Mouse (Mus musculus): Measurements from ENCODE around the gene Poc1b.

DNA sequence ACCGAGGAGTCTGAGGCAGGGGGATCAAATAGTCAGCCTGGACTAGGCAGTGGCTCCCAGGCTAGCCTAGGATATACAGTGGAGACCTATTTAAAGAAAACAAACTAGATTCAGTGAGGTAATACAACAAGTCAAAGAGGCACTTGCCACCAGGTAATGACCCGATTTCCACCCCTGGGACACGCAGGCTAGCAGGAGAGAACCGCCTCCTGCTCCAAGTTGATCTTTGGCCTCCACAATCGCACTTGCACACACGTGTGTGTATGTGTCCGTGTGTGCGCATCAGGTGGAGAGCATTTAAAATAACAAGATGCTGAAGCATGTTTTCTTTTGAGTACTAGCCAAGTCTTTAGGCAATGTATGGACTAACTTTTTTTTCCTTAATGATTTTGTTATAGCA is 127.5 kb downstream of the Poc1b start:
- TF ChIP-seq POLR2A (IDR thresholded peaks at IDR 0.05; ENCODE audit: insufficient read depth, low read depth, low read length) (no peak), CTCF (IDR thresholded peaks at IDR 0.05; ENCODE audit: insufficient read depth, low read depth, low read length) (no peak)
